Mouse (Mus musculus) kidney, embryonic 14.5 days (tissue): Measurements from ENCODE around the gene Sirt1. TPM values are rescaled to one million over a fixed set of nuclear protein-coding genes. Genes with fewer than 3 reads are reported as not detected.
"Not testable (repeated sequence)": the region's sequence is repeated elsewhere in the genome, so short reads cannot be mapped to it uniquely, and the experiment has no call there.

Experiments used
- ATAC-seq: fragments of 200-750 bp; cut with Nextera tagmentation; 2 replicates; pipeline ENCODE4 v1.8.0; 2017; ENCODE audit warnings: moderate number of reproducible peaks, mild to moderate bottlenecking, moderate TSS enrichment, moderate library complexity; ENCODE audit not compliant: low FRiP score, low TSS enrichment
- H3K27ac ChIP-seq: fragments of 300-500 bp; sonication (generic); 2 replicates; pipeline ENCODE4 v1.5.1; 2014; ENCODE audit warnings: low read depth, mild to moderate bottlenecking, low read length, moderate library complexity, mixed read lengths
- H3K27me3 ChIP-seq: fragments of 300-500 bp; sonication (generic); 2 replicates; pipeline ENCODE4 v1.6.1; 2014; ENCODE audit warnings: mild to moderate bottlenecking, low read length; ENCODE audit not compliant: control insufficient read depth, insufficient read depth
- H3K36me3 ChIP-seq: fragments of 300-500 bp; sonication (generic); 2 replicates; pipeline ENCODE4 v1.6.1; 2014; ENCODE audit warnings: low read length, mixed read lengths; ENCODE audit not compliant: control insufficient read depth, insufficient read depth
- H3K4me1 ChIP-seq: fragments of 300-500 bp; sonication (generic); 2 replicates; pipeline ENCODE4 v1.6.1; 2014; ENCODE audit warnings: low read length, mixed read lengths; ENCODE audit not compliant: control insufficient read depth, insufficient read depth
- H3K4me2 ChIP-seq: fragments of 300-500 bp; sonication (generic); replicated peaks from 2 replicates; pipeline ENCODE4 v1.6.1; 2014; ENCODE audit warnings: low read depth, mild to moderate bottlenecking, low read length
- H3K4me3 ChIP-seq: fragments of 300-500 bp; sonication (generic); 2 replicates; pipeline ENCODE4 v1.5.1; 2014; ENCODE audit warnings: mild to moderate bottlenecking, low read length
- H3K9ac ChIP-seq: fragments of 300-500 bp; sonication (generic); 2 replicates; pipeline ENCODE4 v1.6.1; 2014; ENCODE audit warnings: low read depth, mild to moderate bottlenecking, low read length, moderate library complexity
- H3K9me3 ChIP-seq: fragments of 300-500 bp; sonication (generic); 2 replicates; pipeline ENCODE4 v1.6.1; 2016; ENCODE audit warnings: low read length; ENCODE audit not compliant: control insufficient read depth
- WGBS: fragments of 180-500 bp; shearing (Covaris S2); extraction: QIAGEN DNeasy Blood & Tissue Kit; methylation state at CpG from one replicate; pipeline ENCODE4 v1.1.7; 2014; 5-methylcytosine and 5-hydroxymethylcytosine counted together
- polyA plus RNA-seq: library from polyadenylated mRNA; unstranded; fragments of >200 nt; fragmentation: Nextera tagmentation; extraction: Ambion mirVana; gene quantifications from 2 replicates; pipeline ENCODE4 v1.2.1, GENCODE M21; 2014

Gene Sirt1
- polyA plus RNA-seq, 1 experiment from 2014 or later, result 10.7 TPM

GRCm38 (mm10) chr10:63402731-63403504, 21.4 kb upstream of the Sirt1 start:
- H3K36me3 ChIP-seq, result no peaks in the 10 kb centered on the region
- H3K9me3 ChIP-seq, result no peaks in the 10 kb centered on the region
- H3K4me2 ChIP-seq, result no peak overlapping the region
- H3K27ac ChIP-seq, result no peak overlapping the region
- no peak for ATAC-seq
- no peaks in the 10 kb centered on the region for H3K4me1 ChIP-seq
- no peak overlapping the region for H3K4me3 ChIP-seq
- H3K27me3 ChIP-seq, result no peaks in the 10 kb centered on the region
- WGBS, result 78% methylated on average over 5 of the region's 5 CpGs
- H3K9ac ChIP-seq, result no peak overlapping the region

GRCm38 (mm10) chr10:63396963-63397362, 15.5 kb upstream of the Sirt1 start:
- Histone ChIP-seq H3K27ac (no peak overlapping the region), H3K36me3 (no peaks in the 10 kb centered on the region), H3K4me1 (no peaks in the 10 kb centered on the region), H3K9me3 (no peaks in the 10 kb centered on the region), H3K4me2 (no peak overlapping the region), H3K9ac (no peak overlapping the region), H3K4me3 (no peak overlapping the region), H3K27me3 (no peaks in the 10 kb centered on the region)
- WGBS, result 91% methylated on average over 10 of the region's 10 CpGs
- ATAC-seq, result no peak

- Histone ChIP-seq H3K4me3 (no peak overlapping the region), H3K27me3 (no peaks in the 10 kb centered on the region), H3K36me3 (no peaks in the 10 kb centered on the region), H3K4me2 (no peak overlapping the region), H3K9ac (no peak overlapping the region), H3K4me1 (no peaks in the 10 kb centered on the region), H3K27ac (no peak overlapping the region), H3K9me3 (no peaks in the 10 kb centered on the region)
- no peak for ATAC-seq
- WGBS, result 49% methylated on average over 4 of the region's 4 CpGs
Measured at GRCm38 (mm10) chr10:63388948-63389347, 7.4 kb upstream of the Sirt1 start.

GRCm38 (mm10) chr10:63386991-63387390, 5.5 kb upstream of the Sirt1 start:
- ATAC-seq, result no peak
- no peaks in the 10 kb centered on the region for H3K9me3 ChIP-seq
- WGBS, result 3% methylated on average over 10 of the region's 10 CpGs
- H3K4me1 ChIP-seq, result no peaks in the 10 kb centered on the region
- no peaks in the 10 kb centered on the region for H3K27me3 ChIP-seq
- H3K4me2 ChIP-seq, result peak overlapping the region; percentile 53
- peak overlapping the region; percentile 55 for H3K4me3 ChIP-seq
- H3K36me3 ChIP-seq, result no peaks in the 10 kb centered on the region
- H3K27ac ChIP-seq, result no peak overlapping the region
- H3K9ac ChIP-seq, result peak overlapping the region; percentile 49; the same call in 1 of the 2 replicates

- Histone ChIP-seq H3K4me3 (peak overlapping the region; percentile 55), H3K36me3 (no peaks in the 10 kb centered on the region), H3K4me2 (peak overlapping the region; percentile 53), H3K4me1 (no peaks in the 10 kb centered on the region), H3K9me3 (no peaks in the 10 kb centered on the region), H3K27ac (no peak overlapping the region), H3K27me3 (no peaks in the 10 kb centered on the region), H3K9ac (peak overlapping the region; percentile 49)
- peak; percentile 74 for ATAC-seq
- under 1% methylated on average over 19 of the region's 19 CpGs for WGBS
Measured at GRCm38 (mm10) chr10:63386444-63386843, 4.9 kb upstream of the Sirt1 start.

GRCm38 (mm10) chr10:63385897-63386296, 4.4 kb upstream of the Sirt1 start:
- peak overlapping the region; percentile 53 for H3K4me2 ChIP-seq
- not testable (repeated sequence) for H3K9ac ChIP-seq, H3K27me3 ChIP-seq, ATAC-seq, H3K9me3 ChIP-seq, H3K36me3 ChIP-seq, H3K27ac ChIP-seq, H3K4me1 ChIP-seq
- WGBS, result 24% methylated on average over 5 of the region's 5 CpGs
- peak overlapping the region; percentile 55 for H3K4me3 ChIP-seq

- Histone ChIP-seq H3K27ac (no peak within 1 kb of the TSS), H3K9ac (peak within 1 kb of the TSS; percentile 72), H3K27me3 (no peaks in the 10 kb centered on the region), H3K36me3 (no peaks in the 10 kb centered on the region), H3K4me3 (peak within 1 kb of the TSS; percentile 61), H3K4me1 (no peaks in the 10 kb centered on the region), H3K9me3 (no peaks in the 10 kb centered on the region), H3K4me2 (peak within 1 kb of the TSS; percentile 88)
- WGBS, result under 1% methylated on average over 28 of the region's 28 CpGs
- peak; percentile 95 for ATAC-seq
Measured at GRCm38 (mm10) chr10:63382372-63383279, 1.1 kb upstream of the Sirt1 start, which contains the start of gene Dnajc12. TSS of gene Dnajc12 (plus strand) at chr10:63382443.

GRCm38 (mm10) chr10:63378948-63379680, 2.4 kb downstream of the Sirt1 start:
- no peak for ATAC-seq
- Histone ChIP-seq H3K27ac (no peak overlapping the region), H3K9me3 (no peaks in the 10 kb centered on the region), H3K9ac (no peak overlapping the region), H3K4me3 (no peak overlapping the region), H3K4me1 (no peaks in the 10 kb centered on the region), H3K4me2 (no peak overlapping the region), H3K36me3 (no peaks in the 10 kb centered on the region), H3K27me3 (no peaks in the 10 kb centered on the region)
- 68% methylated on average over 6 of the region's 6 CpGs for WGBS
